Mouse (Mus musculus) spleen, adult 2 months (tissue): ENCODE data around the gene Setdb1.
"Not testable (repeated sequence)": the region's sequence is repeated elsewhere in the genome, so short reads cannot be mapped to it uniquely, and the experiment has no call there.

Experiments
- CTCF ChIP-seq: fragments of 200-500 bp; IDR thresholded peaks from 2 replicates; pipeline ENCODE4 v1.5.1; 2011; ENCODE audit warnings: mild to moderate bottlenecking, inconsistent platforms; ENCODE audit not compliant: insufficient read depth, insufficient read length, insufficient replicate concordance; ENCODE audit errors: extremely low read depth
- POLR2A ChIP-seq: fragments of 200-500 bp; IDR thresholded peaks from 2 replicates; pipeline ENCODE4 v1.6.1; 2011; ENCODE audit warnings: low read depth, low read length, inconsistent platforms

- TF ChIP-seq CTCF, POLR2A: not testable (repeated sequence)
These were observed 974 bp downstream of the Setdb1 start for GRCm38 (mm10) chr3:95355911-95356544.
